Mouse (Mus musculus): Measurements from ENCODE around the gene Tenm4.
A peak's percentile ranks its signal among the peaks of the same experiment; 100 is the strongest.

Tenm4 gene

GRCm38 (mm10) chr7:96408161-96408889 is 237.3 kb downstream of the Tenm4 start:
- no peak for DNase-seq (ENCODE audit: low spot score in 2 of 2)

GRCm38 (mm10) chr7:96409323-96409880 is 238.4 kb downstream of the Tenm4 start:
- DNase-seq (ENCODE audit: low spot score in 2 of 2) = peak; percentile 19 to 36

- no peak for DNase-seq (ENCODE audit: low spot score in 2 of 2)
Measured at GRCm38 (mm10) chr7:96413822-96414221, 242.8 kb downstream of the Tenm4 start.

- DNase-seq (ENCODE audit: low spot score in 2 of 2) = no peak
Measured at GRCm38 (mm10) chr7:96414290-96415055, 243.4 kb downstream of the Tenm4 start.

- DNase-seq (ENCODE audit: low spot score in 2 of 2) = peak; percentile 73 to 77
Measured at GRCm38 (mm10) chr7:96417251-96418004, 246.4 kb downstream of the Tenm4 start.

- DNase-seq (ENCODE audit: low spot score in 2 of 2) = no peak
Measured at GRCm38 (mm10) chr7:96418146-96418545, 247.1 kb downstream of the Tenm4 start.

GRCm38 (mm10) chr7:96420045-96420444 is 249.0 kb downstream of the Tenm4 start:
- DNase-seq (ENCODE audit: low spot score in 2 of 2) = no peak

- no peak for DNase-seq (ENCODE audit: low spot score in 2 of 2)
Measured at GRCm38 (mm10) chr7:96420926-96421605, 250.0 kb downstream of the Tenm4 start.

GRCm38 (mm10) chr7:96426954-96427353 is 255.9 kb downstream of the Tenm4 start:
- no peak for DNase-seq (ENCODE audit: low spot score in 2 of 2)

- DNase-seq (ENCODE audit: low spot score in 2 of 2) = no peak
Measured at GRCm38 (mm10) chr7:96433307-96433706, 262.3 kb downstream of the Tenm4 start.

GRCm38 (mm10) chr7:96438392-96438791 is 267.3 kb downstream of the Tenm4 start:
- DNase-seq (ENCODE audit: low spot score in 2 of 2) = peak; percentile 52 to 61

GRCm38 (mm10) chr7:96440161-96440707 is 269.2 kb downstream of the Tenm4 start:
- DNase-seq (ENCODE audit: low spot score in 2 of 2) = no peak

- DNase-seq (ENCODE audit: low spot score in 2 of 2) = peak; percentile 41 to 59
Measured at GRCm38 (mm10) chr7:96445771-96446170, 274.7 kb downstream of the Tenm4 start.

GRCm38 (mm10) chr7:96447806-96448397 is 276.9 kb downstream of the Tenm4 start:
- DNase-seq (ENCODE audit: low spot score in 2 of 2) = no peak

GRCm38 (mm10) chr7:96455957-96456356 is 284.9 kb downstream of the Tenm4 start:
- no peak for DNase-seq (ENCODE audit: low spot score in 2 of 2)

GRCm38 (mm10) chr7:96456618-96457017 is 285.6 kb downstream of the Tenm4 start:
- DNase-seq (ENCODE audit: low spot score in 2 of 2) = no peak

GRCm38 (mm10) chr7:96457891-96458290 is 286.8 kb downstream of the Tenm4 start:
- DNase-seq (ENCODE audit: low spot score in 2 of 2) = peak; percentile 31 to 46

GRCm38 (mm10) chr7:96458992-96459391 is 287.9 kb downstream of the Tenm4 start:
- DNase-seq (ENCODE audit: low spot score in 2 of 2) = no peak

- no peak for DNase-seq (ENCODE audit: low spot score in 2 of 2)
Measured at GRCm38 (mm10) chr7:96466761-96467160, 295.7 kb downstream of the Tenm4 start.

- DNase-seq (ENCODE audit: low spot score in 2 of 2) = no peak
Measured at GRCm38 (mm10) chr7:96470821-96471220, 299.8 kb downstream of the Tenm4 start.

Measured in right cerebral cortex, adult 2 months (tissue).